Mouse (Mus musculus) liver, postnatal 0 days (tissue): ENCODE data around the gene Scube2.
A peak's percentile ranks its signal among the peaks of the same experiment; 100 is the strongest.

Experiments used
- CTCF ChIP-seq: sonication (generic); IDR thresholded peaks from 2 replicates; pipeline ENCODE4 v1.5.1; 2016; ENCODE audit warnings: antibody characterized with exemption, low read depth
- EP300 ChIP-seq: IDR thresholded peaks from 2 replicates; pipeline ENCODE4 v1.6.1; 2016; ENCODE audit warnings: antibody characterized with exemption, low read depth, mild to moderate bottlenecking

DNA sequence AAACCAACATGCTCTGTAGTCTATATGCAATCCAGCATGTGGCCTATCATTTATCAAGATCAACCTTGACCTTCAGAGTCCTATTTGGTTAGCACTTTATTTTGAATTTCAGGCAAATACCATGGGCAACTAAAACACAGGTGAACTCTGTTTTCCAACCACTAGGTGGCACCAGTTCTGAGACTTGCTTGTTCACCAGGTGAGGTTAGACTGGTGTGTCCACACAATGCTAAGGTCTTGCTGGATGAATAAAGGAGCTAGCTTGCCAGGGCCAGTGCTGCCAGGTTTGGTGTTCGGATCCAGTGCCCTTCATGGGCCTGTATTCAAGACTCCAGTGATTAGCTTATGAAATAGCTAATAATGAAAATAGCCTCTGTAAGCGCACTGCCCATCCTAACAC, 72.7 kb downstream of the Scube2 start:
- TF ChIP-seq EP300 (no peak), CTCF (peak; percentile 86)
